Mouse (Mus musculus) induced T-regulatory cell, adult 2 months (primary cell): ENCODE measurements around the gene Ticam1.

ENCODE experiments used
- DNase-seq: peaks from one replicate; pipeline ENCODE4 v3.0.0-alpha.2; 2012; ENCODE audit warnings: low read depth

Gene Ticam1

DNA sequence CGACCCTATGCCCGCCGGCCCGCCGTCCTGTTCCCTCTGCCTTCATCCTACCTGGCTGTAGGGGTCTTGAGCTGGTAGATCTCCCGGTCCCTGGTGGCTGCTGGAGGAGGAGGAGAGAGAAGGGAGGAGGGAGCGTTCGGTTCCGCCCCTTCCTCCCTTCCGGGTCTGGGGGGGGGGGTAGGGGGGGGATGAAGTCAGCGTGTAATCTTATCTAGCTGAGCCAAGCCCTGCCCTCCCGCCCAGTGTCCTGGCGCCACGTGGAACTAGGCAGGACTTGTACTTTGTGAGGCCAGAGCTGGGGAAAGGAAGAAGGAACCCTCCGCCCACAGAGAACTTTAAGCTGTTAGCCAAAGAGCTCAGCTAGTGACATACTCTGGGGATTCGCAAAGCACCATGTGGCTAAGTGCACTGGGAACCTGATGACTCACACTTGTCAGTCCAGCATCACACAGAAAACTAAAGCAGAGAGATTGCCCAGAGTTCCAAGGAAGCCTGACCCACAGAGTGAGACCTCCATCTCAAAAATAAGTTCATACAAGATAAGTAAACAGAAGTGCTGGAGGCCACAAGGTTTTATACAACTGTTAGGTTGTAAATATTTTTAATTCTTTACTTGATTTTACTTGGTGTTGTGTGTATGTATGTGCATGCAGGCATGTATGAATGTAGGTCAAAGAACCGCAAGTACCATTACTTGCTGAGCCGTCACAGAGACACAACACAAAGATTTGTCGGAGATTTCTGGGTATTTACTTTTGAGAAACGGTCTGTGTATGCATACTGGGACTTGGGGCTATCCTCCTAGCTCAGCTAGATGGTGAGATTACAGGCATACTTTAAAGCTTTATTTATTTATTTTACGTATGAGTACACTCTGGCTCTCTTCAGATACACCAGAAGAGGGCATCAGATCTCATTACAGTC, at the start of gene Ticam1:
Ticam1 (minus strand) TSS at position 144 of the 924 bp plus-strand sequence.
- peak; percentile 93 for DNase-seq

DNA sequence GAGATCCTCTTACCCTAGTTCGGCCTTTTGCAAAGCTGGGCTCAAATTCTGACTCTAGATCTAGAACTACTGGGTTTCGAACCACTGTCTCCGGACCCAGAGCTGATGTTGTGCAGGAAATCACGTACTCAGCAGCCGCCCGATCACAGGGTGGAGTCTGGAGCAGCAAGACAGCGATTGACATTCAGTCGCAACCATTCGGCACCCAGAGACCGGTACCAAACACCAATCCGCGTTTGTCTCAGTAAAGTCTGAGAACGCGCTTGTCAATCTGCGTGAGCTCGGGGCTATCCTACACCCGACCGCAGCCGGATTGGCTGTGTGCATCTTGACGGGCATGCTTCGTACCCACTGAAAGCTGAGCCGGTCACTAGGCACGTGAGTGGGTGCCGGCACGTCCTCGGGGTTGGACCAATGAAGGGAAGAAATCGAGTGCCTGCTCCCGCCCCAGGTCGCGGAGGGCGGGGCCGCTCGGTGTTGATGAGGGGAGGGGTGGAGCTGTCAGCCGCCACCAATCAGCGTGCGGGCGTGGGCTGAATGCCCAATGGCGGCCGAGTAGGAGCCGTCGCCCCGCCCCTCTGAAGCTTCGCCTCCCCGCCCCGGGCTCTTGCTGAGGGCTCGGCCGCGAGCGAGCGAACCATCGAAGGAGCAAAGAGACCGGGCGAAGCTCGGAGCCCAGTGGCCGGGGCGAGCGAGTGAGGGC, 49.0 kb upstream of the Ticam1 start, which contains the start of gene Kdm4b:
Kdm4b (plus strand) TSS at position 613 of the 703 bp plus-strand sequence.
- peak; percentile 99 for DNase-seq

GRCm38 (mm10) chr17:56324419-56324818, 47.8 kb upstream of the Ticam1 start:
- no peak for DNase-seq

- no peak for DNase-seq
These were observed 32.8 kb upstream of the Ticam1 start for GRCm38 (mm10) chr17:56309191-56309945.

DNA sequence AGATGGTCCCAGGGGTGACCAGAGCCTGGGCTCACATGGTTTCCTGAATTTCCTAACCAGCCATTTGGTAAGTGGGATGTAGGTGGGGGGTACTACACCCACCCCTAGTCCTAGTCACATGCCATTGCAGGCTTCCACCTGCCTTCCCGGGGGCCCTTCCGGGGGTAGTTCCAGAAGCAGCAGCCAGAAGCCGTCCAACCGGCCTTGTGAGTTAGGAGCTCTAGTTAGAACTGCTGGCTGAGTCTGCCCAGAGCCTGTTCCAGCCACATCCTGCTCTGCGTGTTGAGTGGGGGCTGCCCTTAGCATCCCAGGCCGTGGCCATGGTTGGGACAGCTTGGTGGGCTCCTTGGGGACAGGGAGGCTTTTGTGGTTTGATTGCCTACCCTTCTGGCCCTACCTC, 31.5 kb upstream of the Ticam1 start:
- no peak for DNase-seq

GRCm38 (mm10) chr17:56305826-56306225, 29.2 kb upstream of the Ticam1 start:
- DNase-seq: peak; percentile 33

DNA sequence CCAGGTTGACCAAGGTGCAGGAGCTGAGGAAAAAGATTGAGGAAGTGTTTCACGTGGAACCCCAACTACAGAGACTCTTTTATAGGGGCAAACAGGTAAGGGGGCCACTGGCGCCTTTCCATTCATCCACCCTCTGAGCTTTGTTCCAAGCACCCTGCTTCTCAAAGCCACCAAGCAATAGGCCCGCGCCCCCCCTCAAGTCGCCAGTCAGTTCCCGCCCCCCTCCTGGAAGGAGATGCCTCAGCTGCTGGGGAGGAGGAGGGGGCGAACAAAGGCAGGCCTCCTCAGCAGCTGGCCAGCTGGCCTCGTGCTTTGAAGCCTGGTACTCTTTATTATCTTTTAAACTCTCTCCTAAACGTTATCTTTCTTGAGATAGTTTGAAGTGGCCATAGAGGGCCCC, 28.6 kb upstream of the Ticam1 start:
- DNase-seq: peak; percentile 20

DNA sequence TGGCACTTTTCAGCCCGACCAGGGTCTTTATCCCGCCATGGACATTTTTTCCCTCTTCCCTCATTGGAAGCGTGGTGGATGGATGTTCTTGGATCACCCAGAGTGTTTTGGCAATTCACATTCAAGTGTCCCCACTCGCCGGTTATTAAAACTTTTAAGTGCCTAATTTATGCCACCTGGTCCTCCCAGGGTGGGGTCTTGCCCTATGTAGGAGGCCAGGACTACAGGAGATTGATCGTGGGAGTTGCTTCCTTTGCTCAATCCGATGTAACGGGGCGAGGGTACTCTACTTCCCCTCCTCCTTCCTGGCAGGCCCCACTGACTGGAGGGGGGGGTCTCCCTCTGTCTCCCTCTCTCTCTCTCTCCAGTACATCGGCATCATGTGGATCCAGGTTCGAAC, 28.1 kb upstream of the Ticam1 start:
- DNase-seq: no peak

DNA sequence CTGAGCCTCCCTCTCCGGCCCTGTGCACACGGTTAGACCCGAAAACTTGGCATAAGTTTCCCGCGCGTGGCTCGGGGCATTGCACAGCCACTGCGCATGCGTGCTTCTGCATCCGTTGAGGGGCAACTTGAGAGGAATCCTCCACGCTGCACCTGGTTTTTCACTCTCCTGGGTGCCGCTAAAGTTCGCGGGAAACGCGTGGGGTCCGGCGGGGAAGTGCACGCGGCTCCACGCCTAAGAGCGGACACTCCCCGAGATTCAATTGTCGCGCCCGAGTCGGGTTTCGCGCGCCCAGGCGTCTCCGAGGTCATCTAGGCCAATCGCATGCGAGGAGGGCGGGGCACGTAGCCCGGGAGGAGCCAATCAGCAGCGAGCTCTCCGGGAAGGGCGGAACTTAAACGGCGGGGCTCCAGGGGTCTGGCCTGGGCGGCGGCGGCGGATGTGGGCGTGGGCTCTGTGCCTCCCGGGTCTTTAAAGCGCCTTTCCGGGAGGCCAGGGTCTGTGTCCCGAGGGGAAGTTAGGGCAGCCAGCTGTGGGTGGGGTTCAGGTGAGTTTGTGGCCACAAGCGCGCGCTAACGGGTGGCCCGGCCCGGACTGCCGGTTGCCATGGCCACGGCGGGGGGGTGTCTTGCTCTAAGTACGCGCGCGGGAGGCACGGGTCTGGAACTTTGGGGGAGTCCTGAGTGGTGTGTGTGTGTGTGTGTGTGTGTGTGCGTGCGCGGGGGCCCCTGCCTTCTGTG, 27.4 kb upstream of the Ticam1 start:
- peak; percentile 99 for DNase-seq

DNA sequence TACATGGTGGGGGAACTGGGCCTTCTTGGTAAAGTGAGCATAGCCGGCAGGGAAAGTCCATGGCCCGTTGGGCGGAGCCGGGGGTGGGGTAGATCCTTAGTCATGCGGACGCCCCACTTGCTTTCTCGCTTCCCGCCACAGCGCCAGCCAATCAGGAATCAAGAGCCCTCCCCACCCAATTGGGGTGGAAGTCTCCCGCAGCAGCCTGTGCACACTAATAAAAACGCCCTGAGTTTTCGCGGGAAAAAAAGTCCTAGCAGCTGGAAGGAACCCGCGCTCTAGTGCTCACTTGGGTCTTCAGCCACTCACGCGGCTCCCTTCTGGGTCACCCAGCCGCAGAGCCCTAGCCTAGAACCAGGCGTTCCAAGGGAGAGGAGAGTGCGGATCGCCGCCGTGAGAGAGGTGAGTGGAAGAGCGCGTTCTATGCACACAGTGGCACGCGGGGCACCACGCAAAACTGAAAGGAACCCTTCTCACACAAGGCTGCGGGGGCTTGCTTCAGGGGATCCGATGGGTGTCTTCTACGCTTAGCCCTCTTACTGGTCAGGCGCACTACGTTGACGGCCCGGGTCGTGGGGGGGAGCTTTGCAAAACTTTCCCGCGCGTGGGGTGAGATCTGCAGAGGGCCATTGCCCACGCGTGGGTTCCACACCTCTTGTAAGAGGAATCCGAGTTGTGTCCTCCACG, 26.7 kb upstream of the Ticam1 start, which contains the start of gene Uhrf1:
Uhrf1 (plus strand) TSS at position 162 of the 687 bp plus-strand sequence.
- DNase-seq: peak; percentile 90

DNA sequence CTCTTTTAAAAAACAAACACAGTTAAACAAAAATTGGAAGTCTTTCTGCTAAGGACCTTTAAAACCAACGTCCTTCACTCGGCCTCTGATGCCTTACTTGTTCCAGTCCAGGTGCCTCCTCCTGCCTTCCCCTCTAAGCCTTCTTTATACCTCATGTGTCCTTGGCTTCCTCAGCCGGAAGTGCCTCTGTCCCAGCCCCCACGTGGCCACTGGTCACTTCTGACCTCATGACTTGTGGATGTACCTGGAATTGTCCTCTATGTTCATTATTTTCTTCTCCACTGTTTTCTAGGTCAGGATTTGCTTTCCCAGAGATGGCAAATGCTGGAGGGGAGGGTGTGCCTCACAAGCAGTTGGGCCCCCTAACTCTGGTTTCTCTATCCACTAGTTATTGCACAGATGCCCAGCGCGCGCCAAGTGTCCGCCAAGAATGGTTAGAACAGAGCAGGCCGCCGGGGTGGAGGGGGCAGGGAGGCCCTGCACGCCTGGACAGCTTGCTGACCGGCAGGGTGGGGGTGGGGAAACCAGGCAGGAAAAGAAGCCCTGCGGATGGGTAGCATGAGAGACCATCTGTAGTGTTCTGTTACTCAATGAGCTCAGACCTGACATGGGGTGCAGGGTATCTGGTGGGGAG, 25.9 kb upstream of the Ticam1 start:
- DNase-seq: no peak

- DNase-seq: no peak
These were observed 23.6 kb upstream of the Ticam1 start, which contains the start of gene Arrdc5 for GRCm38 (mm10) chr17:56300186-56300585. Gene Arrdc5, minus strand, starts transcription at chr17:56300286.

DNA sequence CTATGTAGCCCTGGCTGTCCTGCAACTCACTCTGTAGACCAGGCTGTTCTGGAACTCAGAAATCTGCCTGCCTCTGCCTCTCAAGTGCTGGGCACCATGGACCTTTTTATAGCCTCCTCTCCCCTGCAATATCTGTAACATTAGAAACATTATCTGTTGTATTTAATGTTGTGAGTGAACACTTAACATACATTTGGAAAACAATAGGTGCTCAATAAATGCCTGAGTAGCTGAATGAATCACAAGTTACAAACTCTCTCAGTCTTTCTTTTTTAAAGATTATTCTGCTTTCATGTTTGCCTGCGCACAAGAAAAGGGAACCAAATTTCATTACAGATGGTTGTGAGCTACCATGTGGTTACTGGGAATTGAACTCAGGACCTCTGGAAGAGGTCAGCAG, 21.7 kb upstream of the Ticam1 start:
- no peak for DNase-seq

- no peak for DNase-seq
These were observed 19.6 kb upstream of the Ticam1 start for GRCm38 (mm10) chr17:56296201-56296600.

GRCm38 (mm10) chr17:56294241-56294640, 17.7 kb upstream of the Ticam1 start:
- no peak for DNase-seq

DNA sequence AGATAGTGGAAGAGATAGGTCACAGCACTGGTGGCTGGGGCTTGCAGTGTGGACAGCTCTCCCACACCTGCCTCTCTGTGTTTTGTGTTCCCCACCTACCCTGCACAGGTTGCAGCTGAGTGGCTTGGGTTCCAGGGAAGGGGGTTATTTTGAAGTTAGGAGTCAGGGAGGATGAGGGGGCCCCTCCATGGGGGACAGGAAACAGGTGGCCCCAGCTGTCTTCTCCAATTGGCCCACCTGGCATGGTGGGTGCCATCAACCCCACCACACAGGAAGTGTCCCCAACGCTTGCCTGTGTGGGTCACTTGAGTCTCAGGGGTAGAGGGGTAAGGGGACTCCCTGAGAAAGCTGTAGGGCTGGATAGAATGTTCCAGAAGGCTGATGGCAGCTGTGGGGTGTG, 16.7 kb upstream of the Ticam1 start:
- DNase-seq: no peak

- no peak for DNase-seq
These were observed 16.1 kb upstream of the Ticam1 start, which contains the start of gene Plin3 for GRCm38 (mm10) chr17:56292531-56293222. Gene Plin3, minus strand, starts transcription at chr17:56292873.

GRCm38 (mm10) chr17:56291826-56292475, 15.4 kb upstream of the Ticam1 start:
- DNase-seq: no peak

DNA sequence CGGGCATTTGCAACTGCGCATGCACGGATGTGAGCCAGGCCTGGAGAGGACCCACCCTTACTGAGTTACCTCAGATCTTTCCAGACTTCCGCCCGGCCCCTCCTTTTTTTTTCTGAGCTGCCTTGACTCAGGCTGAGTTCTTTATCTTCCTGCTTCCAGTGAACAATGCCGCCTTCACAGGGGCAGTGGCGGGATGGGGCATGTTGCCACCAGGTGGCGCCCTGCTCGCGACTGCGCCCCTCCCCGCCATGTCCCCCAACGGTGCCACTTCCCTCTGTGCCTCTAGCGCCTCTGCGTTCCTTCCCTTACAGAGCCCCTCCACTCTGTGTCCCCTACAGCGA, 14.6 kb upstream of the Ticam1 start:
- peak; percentile 94 for DNase-seq
